Mouse (Mus musculus) forebrain, embryonic 11.5 days (tissue): ENCODE data around the gene Pak2. TPM values are rescaled to one million over a fixed set of nuclear protein-coding genes. Genes with fewer than 3 reads are reported as not detected.

Source experiments
- ATAC-seq: fragments of 200-750 bp; cut with Nextera tagmentation; replicated peaks from 2 replicates; pipeline ENCODE4 v1.8.0; 2017; ENCODE audit warnings: moderate TSS enrichment; ENCODE audit not compliant: low FRiP score
- DNase-seq: peaks from one replicate; pipeline ENCODE4 v3.0.0-alpha.2; 2017; ENCODE audit warnings: low spot score
- H3K27ac ChIP-seq: fragments of 300-500 bp; sonication (generic); 2 replicates; pipeline ENCODE4 v1.5.1; 2014; ENCODE audit warnings: low read depth, low read length
- H3K27me3 ChIP-seq: fragments of 300-500 bp; sonication (generic); 2 replicates; pipeline ENCODE4 v1.6.1; 2014; ENCODE audit warnings: mild to moderate bottlenecking, low read length, mixed read lengths; ENCODE audit not compliant: control insufficient read depth, insufficient read depth
- H3K36me3 ChIP-seq: fragments of 300-500 bp; sonication (generic); 2 replicates; pipeline ENCODE4 v1.6.1; 2014; ENCODE audit warnings: mild to moderate bottlenecking, low read length, moderate library complexity, mixed read lengths; ENCODE audit not compliant: control insufficient read depth, insufficient read depth
- H3K4me1 ChIP-seq: fragments of 300-500 bp; sonication (generic); replicated peaks from 2 replicates; pipeline ENCODE4 v1.6.1; 2014; ENCODE audit warnings: low read length, mixed read lengths; ENCODE audit not compliant: control insufficient read depth, insufficient read depth
- H3K4me2 ChIP-seq: fragments of 300-500 bp; sonication (generic); 2 replicates; pipeline ENCODE4 v1.6.1; 2014; ENCODE audit warnings: low read depth, mild to moderate bottlenecking, low read length, moderate library complexity, mixed read lengths; ENCODE audit not compliant: severe bottlenecking
- H3K4me3 ChIP-seq: fragments of 300-500 bp; sonication (generic); 2 replicates; pipeline ENCODE4 v1.5.1; 2014; ENCODE audit warnings: low read depth, low read length
- H3K9ac ChIP-seq: fragments of 300-500 bp; sonication (generic); 2 replicates; pipeline ENCODE4 v1.6.1; 2014; ENCODE audit warnings: low read length
- H3K9me3 ChIP-seq: fragments of 300-500 bp; sonication (generic); 2 replicates; pipeline ENCODE4 v1.6.1; 2016; ENCODE audit warnings: low read length, mixed read lengths; ENCODE audit not compliant: control insufficient read depth
- WGBS: fragments of 180-500 bp; shearing (Covaris S2); extraction: QIAGEN DNeasy Blood & Tissue Kit; methylation state at CpG from one replicate; pipeline ENCODE4 v1.1.7; 2014; 5-methylcytosine and 5-hydroxymethylcytosine counted together
- polyA plus RNA-seq: library from polyadenylated mRNA; unstranded; fragments of >200 nt; fragmentation: Nextera tagmentation; extraction: Ambion mirVana; gene quantifications from 2 replicates; pipeline ENCODE4 v1.2.1, GENCODE M21; 2014

Gene Pak2
- polyA plus RNA-seq, 1 experiment from 2014 or later = 53.9 TPM

GRCm38 (mm10) chr16:32059840-32060523, 19.2 kb downstream of the Pak2 start:
- Histone ChIP-seq H3K9ac (no peak overlapping the region), H3K36me3 (no peaks in the 10 kb centered on the region), H3K27ac (no peak overlapping the region), H3K4me1 (no peaks in the 10 kb centered on the region), H3K9me3 (no peaks in the 10 kb centered on the region), H3K4me2 (no peak overlapping the region), H3K4me3 (no peak overlapping the region), H3K27me3 (no peaks in the 10 kb centered on the region)
- 80% methylated on average over 6 of the region's 6 CpGs for WGBS
- ATAC-seq (no peak), DNase-seq (no peak)

DNA sequence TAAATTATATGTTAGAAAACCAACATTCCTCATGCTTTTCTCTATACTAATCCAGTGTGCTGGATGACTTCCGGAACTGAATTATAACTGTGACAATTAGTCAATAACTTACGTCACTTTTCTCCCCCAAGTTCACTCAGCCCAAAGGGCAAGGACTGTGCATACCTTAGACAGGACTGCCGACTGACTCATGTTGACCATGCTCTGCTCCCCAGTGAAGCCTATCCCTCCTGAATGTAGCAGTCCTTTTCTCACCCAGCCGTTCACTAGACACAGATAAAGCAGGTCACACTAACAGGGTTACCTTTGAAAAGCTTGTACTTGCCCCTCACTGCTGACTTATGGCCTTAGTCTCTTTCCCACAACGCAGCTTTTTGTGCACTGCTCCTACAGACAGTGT, 20.3 kb downstream of the Pak2 start:
- Histone ChIP-seq H3K9me3 (no peaks in the 10 kb centered on the region), H3K4me2 (no peak overlapping the region), H3K4me1 (no peaks in the 10 kb centered on the region), H3K4me3 (no peak overlapping the region), H3K27ac (no peak overlapping the region), H3K36me3 (no peaks in the 10 kb centered on the region), H3K9ac (no peak overlapping the region), H3K27me3 (no peaks in the 10 kb centered on the region)
- 87% methylated on average over 5 of the region's 5 CpGs for WGBS
- ATAC-seq = no peak
- DNase-seq = no peak

GRCm38 (mm10) chr16:32042367-32042766, 36.8 kb downstream of the Pak2 start:
- H3K36me3 ChIP-seq = peaks cover 4% of the 10 kb centered on the region; the same call in 1 of the 2 replicates
- no peak for ATAC-seq

DNA sequence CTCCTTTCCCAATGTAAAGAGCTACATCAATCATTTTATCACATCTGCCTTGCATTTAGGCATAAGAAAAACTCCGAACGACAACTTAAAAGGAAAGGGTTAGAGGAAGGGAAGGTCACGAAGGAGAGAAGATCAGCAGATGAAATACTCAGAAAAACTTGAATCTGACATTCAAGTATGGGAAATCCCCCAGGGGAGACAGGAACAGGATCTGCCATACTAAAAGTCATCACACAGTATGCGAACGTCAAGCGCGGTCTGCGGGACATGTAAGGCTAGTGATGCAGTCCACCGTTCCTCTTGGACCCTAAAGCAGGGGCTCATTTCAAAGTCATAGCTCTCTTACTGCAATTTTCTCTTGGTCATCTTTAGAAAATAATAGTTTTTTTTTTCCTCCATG, 59.5 kb downstream of the Pak2 start:
- no peak overlapping the region for H3K4me2 ChIP-seq
- no peak for ATAC-seq
- DNase-seq = no peak
- no peak overlapping the region for H3K27ac ChIP-seq
- H3K27me3 ChIP-seq = no peaks in the 10 kb centered on the region
- 94% methylated on average over 9 of the region's 9 CpGs for WGBS
- peaks cover 7% of the 10 kb centered on the region; the same call in 1 of the 2 replicates for H3K36me3 ChIP-seq
- H3K4me3 ChIP-seq = no peak overlapping the region
- no peaks in the 10 kb centered on the region for H3K9me3 ChIP-seq
- no peak overlapping the region for H3K9ac ChIP-seq
- no peaks in the 10 kb centered on the region for H3K4me1 ChIP-seq

More at GRCm38 (mm10) chr16:32042367-32042766, 36.8 kb downstream of the Pak2 start:
- H3K4me2 ChIP-seq = no peak overlapping the region
- no peak overlapping the region for H3K4me3 ChIP-seq
- DNase-seq = no peak
- no peak overlapping the region for H3K9ac ChIP-seq
- no peaks in the 10 kb centered on the region for H3K4me1 ChIP-seq
- H3K27me3 ChIP-seq = no peaks in the 10 kb centered on the region
- H3K27ac ChIP-seq = no peak overlapping the region
- H3K9me3 ChIP-seq = no peaks in the 10 kb centered on the region
- WGBS = 91% methylated on average over 4 of the region's 4 CpGs

DNA sequence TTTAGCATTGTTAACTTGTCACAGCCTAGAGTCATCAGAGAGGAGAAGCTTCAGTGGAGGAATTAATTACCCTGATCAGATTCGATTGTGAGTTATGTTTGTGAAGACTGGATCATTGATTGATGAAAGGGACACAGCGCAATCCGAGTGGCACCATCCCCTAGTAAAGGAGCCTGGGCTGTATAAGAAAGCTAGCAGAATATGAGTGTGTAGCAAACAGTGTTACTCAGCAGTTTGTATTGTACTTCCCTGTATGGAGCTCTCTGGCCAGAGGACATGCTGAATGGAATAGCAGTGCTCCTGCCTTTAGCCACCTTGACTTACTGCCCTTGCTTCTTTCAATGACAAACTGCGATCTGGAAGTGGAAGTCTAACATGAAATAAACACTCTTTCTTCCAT, 68.8 kb downstream of the Pak2 start:
- no peaks in the 10 kb centered on the region for H3K4me1 ChIP-seq
- no peak overlapping the region for H3K9ac ChIP-seq
- H3K9me3 ChIP-seq = no peaks in the 10 kb centered on the region
- H3K27ac ChIP-seq = no peak overlapping the region
- H3K36me3 ChIP-seq = no peaks in the 10 kb centered on the region; the same call in 1 of the 2 replicates
- ATAC-seq = no peak
- no peak overlapping the region for H3K4me2 ChIP-seq
- no peak overlapping the region for H3K4me3 ChIP-seq
- DNase-seq = no peak
- WGBS = 90% methylated on average over 4 of the region's 4 CpGs
- no peaks in the 10 kb centered on the region for H3K27me3 ChIP-seq

GRCm38 (mm10) chr16:32009913-32010312, 69.2 kb downstream of the Pak2 start:
- 55% methylated on average over 5 of the region's 5 CpGs for WGBS

DNA sequence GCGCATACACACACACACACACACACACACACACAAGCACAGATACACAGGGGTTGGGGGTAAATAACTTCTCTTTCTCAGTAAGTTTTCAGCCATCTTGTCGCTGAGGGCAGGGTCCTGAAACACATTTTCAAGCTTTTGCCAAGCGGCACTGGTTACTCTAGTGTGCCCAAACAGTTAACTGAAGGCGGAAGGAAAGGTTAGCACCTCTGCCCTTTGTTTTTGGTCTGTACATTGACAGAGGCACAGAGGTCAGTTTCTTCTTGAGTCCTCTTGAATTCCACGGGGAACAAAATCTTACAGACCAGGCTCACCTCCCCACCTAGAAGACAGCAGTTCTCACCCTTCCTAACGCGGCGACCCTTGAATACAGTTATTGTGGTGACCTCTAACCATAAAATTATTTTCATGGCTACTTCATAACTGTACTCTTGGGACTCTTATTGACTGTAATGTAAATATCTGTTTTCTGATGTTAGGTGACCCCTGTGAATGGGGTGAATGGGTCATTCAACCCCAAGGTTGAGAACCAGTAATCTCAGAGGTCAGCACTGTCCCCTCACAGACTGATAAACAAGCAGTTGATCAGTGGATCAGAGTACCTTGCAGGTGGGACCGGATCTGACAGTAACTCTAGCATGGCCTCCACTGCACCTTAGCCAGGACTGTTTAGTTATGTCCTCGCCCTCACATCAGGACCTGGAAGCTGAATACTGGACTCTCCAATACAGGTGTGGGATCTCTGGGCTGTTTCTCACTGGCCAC, 70.4 kb downstream of the Pak2 start:
- WGBS = 75% methylated on average over 10 of the region's 10 CpGs
- no peaks in the 10 kb centered on the region for H3K9me3 ChIP-seq

More at GRCm38 (mm10) chr16:32009913-32010312, 69.2 kb downstream of the Pak2 start:
- Histone ChIP-seq H3K9ac (no peak overlapping the region), H3K4me3 (no peak overlapping the region), H3K36me3 (no peaks in the 10 kb centered on the region; the same call in 1 of the 2 replicates), H3K27me3 (no peaks in the 10 kb centered on the region), H3K4me1 (no peaks in the 10 kb centered on the region), H3K27ac (no peak overlapping the region), H3K4me2 (no peak overlapping the region), H3K9me3 (no peaks in the 10 kb centered on the region)
- DNase-seq = no peak
- ATAC-seq = no peak

GRCm38 (mm10) chr16:32004731-32005130, 74.4 kb downstream of the Pak2 start:
- no peak overlapping the region for H3K9ac ChIP-seq
- no peaks in the 10 kb centered on the region for H3K36me3 ChIP-seq
- no peaks in the 10 kb centered on the region for H3K9me3 ChIP-seq
- no peak overlapping the region for H3K27ac ChIP-seq
- ATAC-seq (no peak), DNase-seq (no peak)
- no peak overlapping the region for H3K4me2 ChIP-seq
- H3K27me3 ChIP-seq = no peaks in the 10 kb centered on the region
- H3K4me3 ChIP-seq = no peak overlapping the region
- H3K4me1 ChIP-seq = 0 out of 2 replicates have a peak, but pooled peaks cover 2% of the 10 kb centered on the region
- WGBS = 94% methylated on average over 3 of the region's 3 CpGs

More for the DNA sequence above, 70.4 kb downstream of the Pak2 start:
- no peak overlapping the region for H3K4me2 ChIP-seq
- no peak overlapping the region for H3K9ac ChIP-seq
- no peak for DNase-seq
- no peaks in the 10 kb centered on the region for H3K4me1 ChIP-seq
- no peaks in the 10 kb centered on the region; the same call in 1 of the 2 replicates for H3K36me3 ChIP-seq
- H3K27ac ChIP-seq = no peak overlapping the region
- ATAC-seq = no peak
- no peak overlapping the region for H3K4me3 ChIP-seq
- no peaks in the 10 kb centered on the region for H3K27me3 ChIP-seq
